Mouse (Mus musculus): Measurements from ENCODE around the gene Lrrc8b.

Gene Lrrc8b

GRCm38 (mm10) chr5:105425587-105425986 is 10.0 kb downstream of the Lrrc8b start:
- no peak for DNase-seq (ENCODE audit: low spot score)

- DNase-seq (ENCODE audit: low spot score), result no peak
Observed at GRCm38 (mm10) chr5:105427326-105427725, 11.8 kb downstream of the Lrrc8b start.

GRCm38 (mm10) chr5:105428265-105428974 is 12.8 kb downstream of the Lrrc8b start:
- peak; percentile 78 for DNase-seq (ENCODE audit: low spot score)

DNA sequence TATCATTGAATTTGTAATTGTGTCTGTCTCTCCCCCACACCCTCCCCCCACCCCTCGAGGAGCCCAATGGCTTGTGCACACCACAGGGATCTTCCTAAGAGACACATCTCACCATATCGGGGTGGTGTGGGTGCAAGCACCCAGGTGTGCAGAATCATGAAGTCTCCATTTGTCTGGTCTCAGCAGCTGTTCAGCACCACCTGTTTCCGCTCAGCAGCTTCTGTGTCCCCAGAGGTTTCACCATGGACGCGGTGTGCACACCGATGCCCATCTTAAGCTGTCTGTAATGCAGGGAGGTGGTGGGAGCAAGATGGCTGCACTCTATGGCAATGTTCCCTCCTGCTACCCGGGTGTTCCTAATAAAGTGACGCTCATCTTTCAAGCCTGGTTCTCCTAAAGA is 14.6 kb downstream of the Lrrc8b start:
- no peak for DNase-seq (ENCODE audit: low spot score)

DNA sequence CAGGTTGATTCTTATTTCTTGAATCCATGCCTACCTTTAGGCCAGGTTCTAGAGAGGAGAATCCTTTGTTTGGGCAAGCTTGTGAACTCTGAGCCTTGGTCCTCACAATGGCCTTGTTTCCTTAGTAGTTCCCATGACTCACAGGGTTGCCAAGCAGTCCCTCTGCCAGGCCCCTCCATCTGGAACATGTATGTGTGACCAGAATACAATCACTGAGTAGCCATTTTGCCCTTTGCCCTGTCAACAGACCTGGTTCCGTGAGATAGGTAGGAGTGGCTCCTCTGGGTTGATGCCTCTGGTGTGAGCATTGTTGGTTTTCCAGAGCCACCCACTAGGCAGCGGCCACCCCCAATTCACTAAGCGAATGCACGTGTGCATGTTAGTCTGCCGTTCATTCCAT is 24.0 kb downstream of the Lrrc8b start:
- no peak for DNase-seq (ENCODE audit: low spot score)

- DNase-seq (ENCODE audit: low spot score), result no peak
Observed at GRCm38 (mm10) chr5:105440992-105441535, 25.5 kb downstream of the Lrrc8b start.

DNA sequence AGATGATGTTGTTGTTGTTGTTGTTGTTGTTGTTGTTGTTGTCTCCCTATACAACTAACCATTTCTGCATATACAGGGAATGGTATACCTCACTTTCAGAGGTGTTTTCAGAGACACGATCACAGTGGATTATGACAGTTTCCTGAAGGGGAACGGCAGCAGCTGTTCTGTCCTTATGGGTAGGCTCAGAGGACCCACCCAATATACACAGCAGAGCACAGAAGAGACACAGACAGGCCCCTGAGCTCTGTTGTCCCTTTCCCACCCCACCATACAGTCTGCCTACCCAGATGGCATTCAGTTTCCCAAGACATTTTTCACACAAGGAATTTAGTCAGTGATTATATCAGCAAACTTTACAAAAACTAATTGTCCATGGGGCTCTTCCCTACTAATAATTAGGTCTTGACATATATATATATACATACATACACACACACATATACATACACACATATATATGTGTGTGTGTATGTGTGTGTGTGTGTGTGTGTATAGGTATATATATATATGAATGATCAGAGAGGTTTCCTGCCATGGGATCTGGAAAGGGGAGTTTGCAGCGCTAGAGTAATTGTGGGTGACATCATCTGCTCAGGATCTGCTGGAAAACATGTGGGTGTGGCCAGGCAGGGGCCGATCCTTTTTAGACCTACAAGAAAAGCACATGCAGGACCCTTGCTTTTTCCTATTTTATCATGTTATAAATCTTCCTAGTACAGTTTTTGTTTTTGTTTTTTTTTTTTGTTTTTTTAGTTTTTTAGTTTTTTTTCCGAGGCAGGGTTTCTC is 26.8 kb downstream of the Lrrc8b start:
- peak; percentile 32 for DNase-seq (ENCODE audit: low spot score)

DNA sequence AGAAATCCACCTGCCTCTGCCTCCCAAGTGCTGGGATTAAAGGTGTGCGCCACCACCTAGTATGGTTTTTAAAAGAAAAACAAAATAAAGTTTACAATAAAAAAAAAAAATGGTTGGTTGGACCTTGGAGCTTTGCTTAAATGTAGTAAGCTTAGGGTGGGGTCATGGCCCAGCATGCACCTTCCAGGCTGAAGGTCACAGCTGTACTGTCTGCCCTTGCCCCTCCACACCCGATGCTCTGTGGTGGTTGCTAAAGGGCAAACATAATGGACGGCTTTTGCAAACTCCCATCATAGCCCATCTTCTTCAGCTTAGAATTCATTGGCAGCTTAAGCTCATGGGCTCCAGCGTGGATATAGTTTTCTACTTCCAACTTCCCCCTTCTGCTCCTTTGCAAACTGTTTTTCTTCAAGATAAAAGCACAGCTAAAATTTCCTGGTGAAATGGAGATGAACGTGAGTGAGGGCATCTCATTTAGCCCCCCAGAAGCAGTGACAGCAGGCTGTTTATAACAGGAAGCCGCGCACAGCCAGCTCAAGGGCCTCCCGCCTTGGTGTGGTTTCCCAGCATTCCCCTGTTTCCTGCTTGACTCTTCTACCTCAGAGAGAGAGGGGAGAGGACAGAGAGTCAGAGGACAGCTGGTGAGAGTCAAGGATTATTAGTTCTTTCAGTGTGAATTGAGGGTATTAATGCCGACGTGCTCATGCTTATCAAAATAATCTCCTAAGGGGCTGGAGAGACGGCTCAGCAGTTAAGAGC is 27.7 kb downstream of the Lrrc8b start:
- DNase-seq (ENCODE audit: low spot score), result peak; percentile 62

- DNase-seq (ENCODE audit: low spot score), result no peak
Observed at GRCm38 (mm10) chr5:105445686-105446085, 30.1 kb downstream of the Lrrc8b start.

DNA sequence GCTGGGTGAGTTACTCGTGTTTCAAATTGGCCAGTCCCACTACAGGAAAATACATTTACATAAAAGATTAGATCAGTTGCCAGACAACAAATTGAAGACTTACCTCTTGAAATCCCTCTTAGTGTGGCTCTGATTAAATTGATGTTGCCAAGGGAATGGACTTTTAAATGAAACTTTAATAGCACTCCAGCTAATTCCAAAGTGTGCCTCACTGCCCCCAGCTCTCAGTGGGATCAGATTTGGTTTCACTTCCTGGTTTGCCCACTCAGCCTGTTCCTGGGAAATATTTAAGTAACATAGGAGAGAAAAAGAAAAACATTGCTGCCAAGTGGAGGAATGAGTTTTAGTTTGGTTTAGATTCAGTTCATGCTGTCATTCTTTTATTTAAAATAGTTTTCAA is 38.5 kb downstream of the Lrrc8b start:
- no peak for DNase-seq (ENCODE audit: low spot score)

- DNase-seq (ENCODE audit: low spot score), result no peak
Observed at GRCm38 (mm10) chr5:105459077-105459476, 43.5 kb downstream of the Lrrc8b start.

DNA sequence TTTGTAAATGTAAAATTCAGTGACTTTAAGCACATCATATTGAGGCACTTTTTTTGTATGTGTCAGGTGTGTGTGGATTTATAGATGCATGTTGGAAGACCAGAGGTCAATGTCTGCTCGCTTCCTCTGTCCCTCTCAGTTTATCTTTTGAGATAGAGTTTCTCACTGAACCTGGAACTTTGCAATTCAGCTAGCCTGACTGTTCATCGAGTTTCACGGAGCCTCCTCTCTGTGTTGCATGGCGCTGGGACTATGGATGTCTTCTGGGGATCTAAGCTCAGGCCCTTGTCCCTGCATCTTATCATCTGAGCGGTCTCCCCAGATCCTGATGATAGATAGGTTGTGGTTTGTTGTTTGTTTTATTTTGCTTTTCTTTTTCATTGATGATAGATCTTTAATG is 45.0 kb downstream of the Lrrc8b start:
- no peak for DNase-seq (ENCODE audit: low spot score)

GRCm38 (mm10) chr5:105461076-105461475 is 45.5 kb downstream of the Lrrc8b start:
- DNase-seq (ENCODE audit: low spot score), result no peak

DNA sequence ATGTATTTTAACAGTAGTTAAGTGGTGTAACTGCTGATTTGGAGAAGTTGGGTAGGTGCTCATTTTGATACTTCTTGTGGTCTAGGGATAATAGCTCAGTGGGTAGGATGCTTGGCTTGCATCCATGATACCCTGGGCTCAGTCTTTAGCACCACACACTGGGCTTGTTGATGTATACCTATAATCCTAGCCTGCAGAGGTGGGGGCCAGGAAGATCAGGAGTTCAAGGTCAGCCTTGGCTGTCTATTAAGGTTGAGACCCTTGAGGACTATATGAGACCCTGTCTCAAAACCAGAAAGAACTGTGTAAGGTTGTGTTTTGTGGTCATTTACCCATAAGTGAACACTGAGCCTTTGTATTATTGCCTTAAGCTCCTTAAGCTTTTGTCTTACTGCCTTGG is 49.1 kb downstream of the Lrrc8b start:
- no peak for DNase-seq (ENCODE audit: low spot score)

DNA sequence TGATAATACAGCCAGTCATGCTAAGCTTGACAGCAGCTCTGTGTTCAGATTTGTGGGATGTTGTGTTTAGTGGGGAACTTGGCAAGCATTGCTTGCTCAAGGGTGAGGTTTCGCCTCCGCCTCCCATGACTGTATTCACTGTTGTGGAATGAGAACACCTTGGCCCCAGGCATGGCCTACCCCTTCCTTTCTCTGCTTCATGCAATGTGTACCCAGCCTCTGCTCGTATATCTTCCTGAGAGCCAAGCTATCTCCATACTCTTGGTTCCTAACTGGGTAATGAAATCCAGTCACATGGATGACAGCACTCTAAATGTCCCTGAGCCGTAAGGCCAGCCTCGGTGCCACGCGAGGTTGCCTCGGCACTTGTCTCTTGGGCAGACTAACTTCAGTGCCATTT is 50.0 kb downstream of the Lrrc8b start:
- no peak for DNase-seq (ENCODE audit: low spot score)

GRCm38 (mm10) chr5:105466471-105466902 is 50.9 kb downstream of the Lrrc8b start:
- DNase-seq (ENCODE audit: low spot score), result no peak

GRCm38 (mm10) chr5:105467271-105467670 is 51.7 kb downstream of the Lrrc8b start:
- no peak for DNase-seq (ENCODE audit: low spot score)

- DNase-seq (ENCODE audit: low spot score), result no peak
Observed at GRCm38 (mm10) chr5:105472983-105473705, 57.6 kb downstream of the Lrrc8b start.

DNA sequence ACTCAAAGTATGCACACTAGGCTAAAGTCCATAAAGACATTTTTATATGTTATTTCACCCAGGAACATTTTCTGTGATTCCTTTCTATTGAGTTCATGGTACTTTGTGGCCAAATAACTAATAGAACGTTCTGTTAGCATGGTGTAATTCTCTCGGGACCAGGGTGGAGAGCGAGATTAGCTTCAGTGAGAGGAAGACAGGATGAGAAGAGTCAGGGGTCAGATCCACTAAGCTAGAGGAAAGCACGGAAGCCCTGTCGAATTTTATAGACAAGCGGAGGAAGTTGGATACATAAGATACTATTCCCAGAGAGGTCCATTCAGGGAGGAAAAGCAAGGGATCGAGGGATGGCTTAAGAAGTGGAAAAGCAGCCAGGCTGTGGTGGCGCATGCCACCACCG is 62.0 kb downstream of the Lrrc8b start:
- no peak for DNase-seq (ENCODE audit: low spot score)

GRCm38 (mm10) chr5:105479673-105480072 is 64.1 kb downstream of the Lrrc8b start:
- no peak for DNase-seq (ENCODE audit: low spot score)

DNA sequence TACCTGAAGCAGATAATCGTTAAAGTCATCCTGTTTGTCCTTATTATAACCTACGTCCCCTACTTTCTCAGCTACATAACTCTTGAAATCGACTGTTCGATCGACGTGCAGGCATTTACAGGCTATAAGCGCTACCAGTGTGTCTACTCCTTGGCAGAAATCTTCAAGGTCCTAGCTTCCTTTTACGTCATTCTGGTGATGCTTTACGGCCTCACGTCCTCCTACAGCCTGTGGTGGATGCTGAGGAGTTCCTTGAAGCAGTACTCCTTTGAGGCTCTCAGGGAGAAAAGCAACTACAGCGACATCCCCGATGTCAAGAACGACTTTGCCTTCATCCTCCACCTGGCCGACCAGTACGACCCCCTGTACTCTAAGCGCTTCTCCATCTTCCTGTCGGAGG is 65.0 kb downstream of the Lrrc8b start:
- no peak for DNase-seq (ENCODE audit: low spot score)

GRCm38 (mm10) chr5:105483632-105484031 is 68.1 kb downstream of the Lrrc8b start:
- DNase-seq (ENCODE audit: low spot score), result no peak

All from lung, postnatal 25 days (tissue).